Mouse (Mus musculus) myocyte (in vitro differentiated cells): ENCODE data around the gene Ascc3.

ENCODE experiments used
- E2F4 ChIP-seq: IDR thresholded peaks from one replicate; pipeline ENCODE4 v1.6.1; 2011; ENCODE audit warnings: mild to moderate bottlenecking, control low read depth, moderate library complexity; ENCODE audit not compliant: insufficient read depth
- MAX ChIP-seq: IDR thresholded peaks from one replicate; pipeline ENCODE4 v1.6.1; 2011; ENCODE audit warnings: low read depth, mild to moderate bottlenecking, control low read depth
- POLR2A ChIP-seq: IDR thresholded peaks from one replicate; pipeline ENCODE4 v1.6.1; 2011; ENCODE audit warnings: low read depth, mild to moderate bottlenecking, control low read depth, moderate library complexity; ENCODE audit not compliant: insufficient read length
- POLR2AphosphoS2 ChIP-seq: IDR thresholded peaks from one replicate; pipeline ENCODE4 v1.6.1; 2011; ENCODE audit warnings: low read depth, control low read depth; ENCODE audit not compliant: insufficient read length
- TCF12 ChIP-seq: IDR thresholded peaks from one replicate; pipeline ENCODE4 v1.6.1; 2011; ENCODE audit warnings: mild to moderate bottlenecking, control low read depth; ENCODE audit not compliant: poor library complexity, insufficient read depth, severe bottlenecking

DNA sequence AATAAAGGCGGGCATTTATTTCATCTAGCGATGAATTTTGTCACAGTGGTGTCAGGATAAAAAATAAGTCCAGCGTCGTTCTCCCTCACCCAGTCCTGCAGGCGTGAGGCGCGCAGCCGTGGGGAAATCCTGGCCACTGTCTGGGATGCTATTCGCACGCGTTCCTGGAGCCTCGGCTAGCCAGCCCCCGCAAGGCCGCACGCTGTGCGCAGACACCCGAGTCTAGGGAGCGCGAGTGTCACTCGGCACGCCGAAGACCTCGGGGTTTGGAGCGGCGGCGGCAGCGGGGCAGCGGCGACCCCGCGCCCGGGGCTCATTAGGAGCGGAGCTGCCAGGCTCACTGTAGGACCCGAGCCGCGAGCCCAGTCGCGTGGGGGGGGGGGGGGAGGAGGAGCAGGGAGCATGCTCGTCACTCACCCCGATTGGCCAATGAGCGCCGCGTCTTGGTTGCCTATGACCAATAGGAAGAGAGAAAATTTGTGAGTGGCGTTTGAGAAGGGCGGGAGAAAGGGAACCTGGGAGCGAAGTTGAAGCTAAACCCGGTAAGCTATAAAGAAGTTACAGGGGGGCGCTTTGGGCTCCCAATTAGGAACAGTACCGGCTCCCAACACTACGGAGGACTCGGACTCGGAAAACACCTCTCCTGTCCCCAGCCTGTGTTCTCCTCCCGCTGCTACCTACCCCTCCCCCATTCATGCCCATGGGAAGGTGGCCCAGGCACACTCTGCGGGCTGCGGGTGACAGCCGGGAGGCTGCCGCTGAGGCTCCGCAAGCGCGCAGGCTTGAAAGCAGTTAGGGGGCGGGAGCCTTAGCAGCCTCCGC lies 301.9 kb downstream of the Ascc3 start, which contains the start of gene Sim1:
- TF ChIP-seq POLR2A (no peak), POLR2AphosphoS2 (no peak), E2F4 (no peak), TCF12 (no peak), MAX (no peak)
